Mouse (Mus musculus) heart, postnatal 25 days (tissue): Measurements from ENCODE around the gene Mb21d2. TPM values are rescaled to one million over a fixed set of nuclear protein-coding genes. Genes with fewer than 3 reads are reported as not detected.

ENCODE experiments used
- DNase-seq: peaks from one replicate; pipeline ENCODE4 v3.0.0; 2022; ENCODE audit warnings: low spot score
- intact Hi-C: fragments of 180-260 bp; cut with DNase I; formaldehyde crosslinking; loops from one replicate; pipeline ENCODE4 v1.15.1; 2025
- total RNA-seq, 2 experiments: library from RNA; stranded (reverse); gene quantifications; 2 replicates each; pipeline ENCODE4 v1.2.3; 2021

Gene Mb21d2
- total RNA-seq, 2 experiments from 2014 or later, result 6.7 to 8.0 TPM

- no peak for DNase-seq
- intact Hi-C loops, result no loop called here
Measured at GRCm38 (mm10) chr16:28905567-28906289, 23.7 kb downstream of the Mb21d2 start.

DNA sequence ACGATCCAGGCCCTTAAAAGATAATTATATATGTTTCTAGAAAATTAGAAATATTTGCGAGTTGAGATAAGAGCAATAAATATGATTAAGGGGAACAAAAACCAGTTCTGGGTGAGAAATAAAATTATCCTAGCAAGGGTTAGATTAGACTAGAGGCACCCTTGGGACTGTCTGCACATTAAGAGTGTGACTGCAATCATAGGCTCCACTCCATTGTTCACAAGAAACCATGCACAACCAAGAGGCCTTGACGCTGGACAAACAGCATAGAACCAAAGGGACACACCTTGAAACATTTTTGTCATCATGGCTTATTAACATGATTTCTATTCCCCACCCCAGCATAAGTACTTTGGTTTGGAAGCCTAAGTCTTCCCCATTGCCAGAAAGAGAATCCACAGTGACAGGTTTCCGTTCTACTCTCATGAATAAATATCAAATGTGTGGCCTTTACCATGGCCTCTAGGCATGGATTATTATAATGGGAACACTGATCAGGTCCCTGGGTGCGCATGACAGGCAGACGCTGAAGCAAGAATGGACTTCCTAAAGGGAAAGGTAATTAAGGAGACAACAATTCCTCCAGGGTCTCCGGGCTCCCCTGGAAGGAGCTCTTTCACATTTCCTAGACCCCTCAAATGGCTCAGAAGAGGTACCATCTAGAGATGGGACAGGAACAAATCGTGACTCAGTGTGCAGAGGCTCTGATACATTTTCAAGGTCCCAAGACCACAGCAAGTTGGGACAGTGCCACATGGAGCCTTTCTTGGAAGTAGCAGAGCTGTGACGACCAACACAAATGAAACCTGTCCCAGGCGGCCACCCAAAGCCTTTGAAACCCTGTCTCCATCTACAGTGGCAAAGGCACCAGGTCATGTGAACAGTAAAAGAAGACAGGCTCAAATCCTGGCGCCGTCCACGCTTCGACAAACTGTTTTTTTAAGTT lies 26.6 kb downstream of the Mb21d2 start:
- intact Hi-C loops, result no loop called here
- DNase-seq, result no peak

GRCm38 (mm10) chr16:28899161-28899540 lies 30.3 kb downstream of the Mb21d2 start:
- DNase-seq, result no peak
- intact Hi-C loops, result no loop called here

DNA sequence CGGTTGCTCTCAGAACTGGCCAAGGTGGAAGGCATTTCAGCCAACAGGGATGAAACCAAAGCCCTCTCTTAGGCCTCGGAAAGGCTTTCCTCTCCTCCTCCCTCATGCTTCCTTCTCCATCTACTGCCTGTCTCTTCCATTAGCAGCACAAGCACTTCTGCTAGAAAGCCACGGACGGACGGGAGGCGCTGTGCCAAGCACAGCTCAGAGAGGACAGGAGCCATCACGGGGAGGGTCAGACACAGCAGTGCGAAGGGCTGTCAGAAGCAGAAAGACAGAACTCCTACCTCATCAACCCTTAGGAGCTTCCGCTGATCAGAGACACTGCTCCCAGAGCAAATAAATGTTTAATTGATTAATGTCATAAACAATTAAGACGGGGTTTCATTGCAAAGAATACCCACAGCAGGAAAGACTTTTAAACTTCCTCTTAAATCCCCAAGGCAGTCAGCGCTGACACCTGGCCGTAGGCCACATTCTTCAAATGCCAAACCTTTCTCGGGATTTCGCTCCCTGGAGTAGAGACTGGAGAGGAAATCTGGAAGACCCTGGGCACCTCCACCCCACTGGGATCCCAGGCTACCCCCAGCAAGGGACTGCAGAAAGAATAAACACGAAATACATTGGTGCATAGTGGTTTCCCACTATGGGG lies 30.8 kb downstream of the Mb21d2 start:
- intact Hi-C loops, result no loop called here
- DNase-seq, result no peak

- intact Hi-C loops, result no loop called here
- no peak for DNase-seq
Measured at GRCm38 (mm10) chr16:28896571-28896970, 32.9 kb downstream of the Mb21d2 start.

GRCm38 (mm10) chr16:28894872-28895271 lies 34.6 kb downstream of the Mb21d2 start:
- intact Hi-C loops, result no loop called here
- no peak for DNase-seq

- DNase-seq, result no peak
- intact Hi-C loops, result no loop called here
Measured at GRCm38 (mm10) chr16:28893266-28893665, 36.2 kb downstream of the Mb21d2 start.

GRCm38 (mm10) chr16:28886201-28886745 lies 43.2 kb downstream of the Mb21d2 start:
- no peak for DNase-seq
- intact Hi-C loops, result no loop called here

DNA sequence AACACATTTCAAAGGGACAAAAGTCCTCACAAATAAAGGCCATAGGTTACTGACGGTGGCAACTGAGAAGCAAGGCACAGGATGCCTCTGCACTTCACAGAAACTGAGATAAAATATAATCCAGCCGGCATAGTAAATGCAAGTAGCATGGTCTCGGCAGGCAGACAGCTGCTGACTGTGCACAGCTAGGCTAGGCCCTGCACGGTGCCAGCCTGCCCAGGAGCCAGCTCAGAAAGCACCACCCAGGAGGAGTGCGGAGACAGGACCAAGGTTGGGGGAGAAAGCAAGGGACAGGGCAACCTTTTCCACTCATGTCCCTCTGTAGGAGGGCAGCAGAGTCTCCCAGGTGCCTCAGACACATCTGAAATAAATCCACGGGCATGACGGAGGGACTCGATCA lies 44.0 kb downstream of the Mb21d2 start:
- DNase-seq, result no peak
- intact Hi-C loops, result no loop called here

DNA sequence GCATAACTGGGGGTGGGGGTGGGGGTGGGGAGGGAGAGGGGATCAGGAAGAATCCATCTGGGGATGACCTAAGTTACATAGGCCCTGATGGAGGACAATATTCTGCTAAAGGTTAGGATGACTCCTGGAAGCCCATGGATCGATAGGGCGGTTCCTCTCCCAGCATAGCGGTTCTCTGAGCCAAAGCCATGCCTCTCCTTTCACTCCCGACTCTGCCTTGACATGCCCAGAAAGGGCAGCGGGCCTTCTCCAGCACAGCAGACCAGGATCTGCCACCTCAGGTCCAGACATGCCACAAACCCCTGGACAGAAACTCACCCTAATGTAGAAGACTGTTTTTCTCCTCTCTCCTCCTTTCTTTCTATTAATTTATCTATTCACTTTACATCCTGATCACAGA lies 44.8 kb downstream of the Mb21d2 start:
- intact Hi-C loops, result no loop called here
- no peak for DNase-seq

DNA sequence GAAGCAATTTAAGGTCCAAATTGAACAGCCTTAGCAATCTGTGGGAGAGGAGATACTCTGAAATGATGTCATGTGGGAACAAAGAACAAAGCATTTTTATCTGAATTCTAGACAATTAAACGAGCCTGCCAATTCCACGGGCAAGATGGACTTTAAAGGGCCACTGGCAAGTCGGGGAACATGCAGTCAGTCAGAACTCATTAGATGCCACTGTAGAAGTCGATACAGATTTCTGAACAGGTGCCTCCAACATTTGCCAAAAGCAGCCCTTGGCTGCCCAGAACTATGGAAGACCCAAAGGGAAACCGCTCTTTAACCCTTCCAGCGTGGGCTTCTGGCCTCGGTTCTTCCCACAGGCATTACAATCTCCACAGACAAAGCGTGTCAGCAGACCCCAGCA lies 45.8 kb downstream of the Mb21d2 start:
- intact Hi-C loops, result no loop called here
- DNase-seq, result no peak

GRCm38 (mm10) chr16:28882687-28883428 lies 46.6 kb downstream of the Mb21d2 start:
- intact Hi-C loops, result no loop called here
- DNase-seq, result no peak

DNA sequence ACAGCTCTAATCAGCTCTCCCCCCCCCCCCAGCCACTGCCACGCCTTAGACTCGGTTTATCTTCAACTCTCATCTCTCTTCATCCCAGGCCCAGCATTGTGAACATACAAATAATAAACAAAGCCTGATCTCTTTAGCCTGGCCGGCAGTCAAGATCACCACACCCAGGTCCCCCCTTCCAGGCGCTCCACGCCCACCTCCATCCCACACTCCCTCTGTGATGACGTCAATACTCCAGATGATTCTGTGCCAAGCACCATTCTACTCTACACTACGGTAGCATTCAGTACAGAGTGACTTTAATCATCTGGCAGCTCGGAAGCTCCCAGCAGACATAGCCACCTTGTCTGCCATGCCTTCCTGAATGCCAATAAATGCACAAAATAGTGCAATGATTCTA lies 47.7 kb downstream of the Mb21d2 start:
- peak; percentile 24 for DNase-seq
- intact Hi-C loops, result no loop called here

DNA sequence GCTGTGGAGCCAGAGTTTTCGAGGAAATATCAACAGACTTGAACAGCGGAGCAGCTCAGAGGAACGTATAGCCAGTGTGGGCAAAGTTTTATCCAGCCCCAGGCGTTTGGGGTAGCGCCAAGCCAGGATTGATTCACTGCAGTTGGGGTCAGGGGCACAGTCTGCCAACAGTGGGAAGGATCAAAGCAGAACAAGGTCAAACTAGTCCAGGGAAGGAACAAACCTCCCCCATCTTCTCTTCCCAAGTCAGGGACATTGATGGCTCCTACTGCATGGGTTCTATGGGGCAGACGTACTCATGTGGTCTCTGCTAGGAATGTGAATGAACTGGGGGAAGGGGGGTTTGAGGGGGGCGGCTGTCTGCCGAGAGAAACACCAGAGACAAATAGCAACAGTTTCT lies 48.7 kb downstream of the Mb21d2 start:
- intact Hi-C loops, result no loop called here
- no peak for DNase-seq

DNA sequence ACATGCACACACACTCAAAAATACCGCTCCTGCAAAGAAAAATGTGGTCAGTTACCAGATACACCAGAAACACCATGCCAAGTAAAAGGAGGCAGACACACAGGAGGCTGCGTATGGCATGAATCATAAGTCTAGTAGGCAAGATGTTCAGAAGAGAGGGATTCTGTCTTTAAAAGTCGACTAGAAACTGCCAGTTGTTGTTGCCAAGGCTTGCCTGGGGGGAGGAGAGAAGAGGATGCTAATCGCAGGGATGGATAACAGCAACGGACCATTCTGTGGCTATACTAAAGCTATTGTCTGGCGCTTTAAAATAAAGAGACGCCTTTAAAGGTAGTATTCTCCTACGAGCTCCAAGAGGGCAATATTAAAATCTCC lies 49.2 kb downstream of the Mb21d2 start:
- DNase-seq, result no peak
- intact Hi-C loops, result no loop called here

GRCm38 (mm10) chr16:28879636-28880306 lies 49.7 kb downstream of the Mb21d2 start:
- no peak for DNase-seq
- intact Hi-C loops, result no loop called here

- intact Hi-C loops, result no loop called here
- no peak for DNase-seq
Measured at GRCm38 (mm10) chr16:28877162-28877662, 52.3 kb downstream of the Mb21d2 start.

DNA sequence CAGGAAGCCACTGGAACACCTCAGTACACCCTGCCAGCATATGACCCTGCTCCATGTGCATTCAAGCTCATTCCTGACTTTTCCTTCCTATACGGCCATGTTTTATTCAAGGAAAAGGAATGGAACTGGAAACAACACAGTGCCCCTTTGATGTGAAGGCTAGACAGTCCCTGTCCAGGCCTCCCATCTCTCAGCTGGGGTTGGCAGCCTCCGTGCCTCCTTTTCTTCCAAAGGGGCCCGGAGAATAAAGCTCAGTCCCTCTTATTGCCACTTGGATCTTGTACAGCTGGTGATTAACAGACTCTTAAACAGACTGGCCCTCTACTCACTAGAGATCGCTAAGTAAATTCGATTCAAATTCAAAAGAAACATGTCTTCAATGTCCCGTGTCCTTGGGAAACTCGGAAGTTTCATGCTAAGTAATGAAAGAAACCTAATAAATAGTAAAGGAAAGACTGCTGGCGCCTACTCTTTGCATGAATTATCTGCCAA lies 56.0 kb downstream of the Mb21d2 start:
- no peak for DNase-seq
- intact Hi-C loops, result no loop called here

GRCm38 (mm10) chr16:28870860-28871259 lies 58.6 kb downstream of the Mb21d2 start:
- intact Hi-C loops, result no loop called here
- DNase-seq, result no peak
